Mouse (Mus musculus): Measurements from ENCODE around the gene Dgcr8. TPM values are rescaled to one million over a fixed set of nuclear protein-coding genes. Genes with fewer than 3 reads are reported as not detected.

The Dgcr8 gene
- polyA plus RNA-seq (2014; fragmentation: Illumina TruSeq; extraction: RNeasy Lipid Tissue Mini Kit (QIAGEN cat#74804); ENCODE audit: low replicate concordance) = 23.3 TPM

DNA sequence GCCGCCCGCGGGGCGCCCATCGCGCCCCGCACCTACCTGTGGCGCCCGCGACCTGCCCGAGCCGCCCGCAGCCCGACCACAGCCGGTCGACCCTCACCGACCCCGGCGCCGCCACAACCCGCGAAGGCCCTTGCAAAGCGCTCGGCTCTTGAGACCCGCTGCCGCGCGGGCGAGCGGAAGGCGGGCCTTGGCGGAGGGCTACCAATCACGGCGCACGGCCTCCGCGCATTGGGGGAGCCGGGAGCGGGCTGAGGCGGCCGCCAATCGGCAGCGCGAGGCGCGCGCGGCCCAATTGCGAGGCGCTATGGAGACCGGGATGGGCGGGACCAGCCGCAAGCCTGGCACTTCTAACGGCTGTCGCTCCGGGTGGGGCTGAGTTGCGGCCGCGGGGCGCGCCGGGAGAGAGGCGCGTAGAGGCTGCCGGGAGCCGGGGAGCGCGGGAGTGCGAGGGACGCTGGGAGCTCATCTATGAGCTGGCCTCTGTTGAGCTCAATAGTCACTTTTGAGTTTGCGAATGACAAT lies at the start of gene Dgcr8:
TSS of gene Dgcr8 (minus strand) at position 180 of the 522 bp plus-strand sequence.

DNA sequence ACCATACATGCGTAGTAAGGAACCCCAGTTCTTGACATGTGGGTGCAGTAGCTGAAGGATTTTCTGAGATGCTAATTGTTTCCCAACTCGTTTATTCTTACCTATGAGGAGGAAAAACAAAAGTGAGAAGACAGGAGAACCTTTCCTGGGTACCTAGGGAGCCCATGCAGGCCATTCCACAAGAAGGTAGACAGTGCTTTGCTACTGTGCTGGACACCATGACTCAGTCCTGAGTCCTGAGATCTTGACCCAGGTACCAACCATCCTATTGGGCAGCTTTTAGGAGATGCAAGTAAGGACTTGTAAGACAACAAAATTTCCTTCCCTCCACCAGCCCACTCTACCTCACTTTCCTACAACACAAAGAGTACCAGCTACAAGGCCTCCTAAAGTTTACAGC lies 30.8 kb downstream of the Dgcr8 start, which contains the start of gene Gm49776:
TSS of gene Gm49776 (minus strand) at position 101 of the 400 bp plus-strand sequence.

DNA sequence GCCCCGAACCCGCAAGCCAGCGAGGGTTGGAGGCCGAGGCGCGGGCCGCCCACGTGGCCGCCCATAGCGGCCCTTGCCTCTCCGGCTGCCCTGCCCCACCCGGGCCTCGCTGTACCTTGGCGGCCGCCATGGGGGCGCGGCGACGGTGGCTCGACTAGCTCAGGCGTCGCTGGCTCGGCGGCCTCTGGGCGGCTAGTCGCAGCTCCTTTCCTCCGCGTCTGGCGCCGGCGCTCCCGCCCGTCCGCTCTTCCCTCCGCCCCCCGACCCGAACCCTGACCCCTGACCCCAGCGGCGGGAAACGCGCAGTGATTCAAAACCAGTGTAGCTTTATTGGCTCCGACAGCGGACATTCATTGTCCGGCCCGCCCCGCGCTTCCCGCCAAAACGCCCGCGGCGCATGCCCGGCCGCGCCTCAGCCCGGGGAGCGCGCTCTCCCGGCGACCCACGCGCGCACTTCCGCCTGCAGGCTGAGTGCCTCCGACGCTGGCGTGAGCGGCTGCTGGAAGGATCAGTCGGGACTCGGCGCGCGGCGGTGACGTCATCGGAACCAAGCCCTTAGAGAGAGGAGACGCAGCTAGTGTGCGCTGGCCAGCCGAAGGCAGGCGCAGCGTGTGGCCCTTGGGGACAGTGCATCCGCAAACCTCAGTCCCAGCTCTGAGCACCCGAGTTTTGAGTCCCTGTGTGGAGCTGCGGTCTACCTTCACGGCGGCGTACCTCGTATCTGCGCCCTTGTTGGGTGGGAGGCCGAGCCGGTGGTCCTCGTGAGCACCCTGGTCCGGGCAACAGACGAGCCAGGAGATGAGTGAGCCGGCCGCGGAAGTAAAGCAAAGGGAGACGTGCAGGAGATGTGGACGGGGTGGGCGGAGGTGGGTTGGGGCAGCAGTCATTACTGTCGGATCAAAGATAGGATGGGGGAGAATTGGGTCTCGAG lies 40.3 kb downstream of the Dgcr8 start, which contains the start of the genes Trmt2a and Ranbp1:
TSS of gene Trmt2a (plus strand) at position 247 of the 931 bp plus-strand sequence.
TSS of gene Ranbp1 (minus strand) at position 300 of the 931 bp plus-strand sequence.

DNA sequence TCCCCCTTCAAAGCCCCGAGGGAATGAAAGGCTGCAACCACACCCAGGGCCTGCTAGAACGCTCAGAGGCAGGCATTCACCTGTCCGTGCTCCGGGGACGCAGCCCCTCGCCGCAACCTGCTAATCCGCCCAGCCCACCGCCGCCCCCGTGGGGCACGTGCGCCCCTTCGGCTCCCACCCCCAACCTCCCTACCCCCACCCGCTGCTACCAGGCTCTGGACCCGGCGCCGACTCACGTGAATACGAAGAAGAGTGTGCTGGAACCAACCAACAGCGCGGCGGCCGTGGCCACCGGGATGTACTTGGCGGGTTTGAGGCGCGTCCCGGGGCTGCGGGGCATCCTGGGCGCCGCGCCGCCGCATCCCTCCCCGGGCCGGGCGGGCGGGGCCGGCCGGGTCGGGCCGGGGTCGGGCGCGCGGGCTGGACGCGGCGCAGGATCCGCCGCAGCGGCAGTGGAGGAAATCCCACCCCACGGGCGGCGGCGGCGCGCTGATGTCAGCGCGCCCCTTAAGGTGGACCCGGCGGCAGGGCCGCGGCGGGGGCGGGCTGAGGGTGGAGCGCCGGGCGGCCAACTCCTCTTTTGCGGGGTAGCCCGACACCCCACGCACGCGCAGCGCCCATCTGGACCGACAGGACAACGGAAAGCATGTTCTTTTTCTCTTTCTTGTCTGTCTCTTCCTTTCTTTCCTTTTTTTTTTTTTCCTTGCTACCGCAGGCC lies 54.2 kb downstream of the Dgcr8 start, which contains the start of gene Zdhhc8:
TSS of gene Zdhhc8 (minus strand) at position 466 of the 718 bp plus-strand sequence.

DNA sequence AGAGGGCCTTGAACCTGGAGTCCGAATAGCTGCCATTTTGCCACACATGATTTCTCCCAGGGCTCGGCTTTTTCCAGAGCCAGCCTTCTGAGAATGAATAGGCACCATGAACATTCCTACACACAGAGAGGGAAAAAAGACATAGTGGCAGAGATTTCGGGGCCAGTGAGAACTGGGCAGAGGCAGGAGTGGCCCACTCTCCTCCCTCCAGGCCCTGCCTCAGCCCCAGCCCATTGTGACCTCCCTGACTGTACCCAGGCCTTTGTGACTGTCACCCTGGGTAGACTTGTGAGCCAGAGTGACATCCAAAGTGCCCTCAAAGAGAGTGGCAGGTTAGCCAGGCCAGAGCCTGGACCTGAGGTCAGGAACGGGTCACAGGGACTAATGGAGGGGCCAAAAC lies 71.5 kb downstream of the Dgcr8 start, which contains the start of gene Ccdc188:
TSS of gene Ccdc188 (plus strand) at position 301 of the 400 bp plus-strand sequence.

Other genes with a start within 250 kb of the Dgcr8 start
- 2.7 TPM for gene Dgcr6, start 236.4 kb downstream of the Dgcr8 start, polyA plus RNA-seq (2014; fragmentation: Illumina TruSeq; extraction: RNeasy Lipid Tissue Mini Kit (QIAGEN cat#74804); ENCODE audit: low replicate concordance)
- 0.30 TPM for gene Prodh, start 199.0 kb downstream of the Dgcr8 start, polyA plus RNA-seq (2014; fragmentation: Illumina TruSeq; extraction: RNeasy Lipid Tissue Mini Kit (QIAGEN cat#74804); ENCODE audit: low replicate concordance)
- not detected for gene Rtn4r, start 161.6 kb downstream of the Dgcr8 start, polyA plus RNA-seq (2014; fragmentation: Illumina TruSeq; extraction: RNeasy Lipid Tissue Mini Kit (QIAGEN cat#74804); ENCODE audit: low replicate concordance)
- gene Ccdc188, start 71.4 kb downstream of the Dgcr8 start, polyA plus RNA-seq (2014; fragmentation: Illumina TruSeq; extraction: RNeasy Lipid Tissue Mini Kit (QIAGEN cat#74804); ENCODE audit: low replicate concordance) = not detected
- not detected for gene Zdhhc8, start 54.1 kb downstream of the Dgcr8 start, polyA plus RNA-seq (2014; fragmentation: Illumina TruSeq; extraction: RNeasy Lipid Tissue Mini Kit (QIAGEN cat#74804); ENCODE audit: low replicate concordance)
- 18.5 TPM for gene Trmt2a, start 40.6 kb downstream of the Dgcr8 start, polyA plus RNA-seq (2014; fragmentation: Illumina TruSeq; extraction: RNeasy Lipid Tissue Mini Kit (QIAGEN cat#74804); ENCODE audit: low replicate concordance)
- 84.6 TPM for gene Ranbp1, start 40.5 kb downstream of the Dgcr8 start, polyA plus RNA-seq (2014; fragmentation: Illumina TruSeq; extraction: RNeasy Lipid Tissue Mini Kit (QIAGEN cat#74804); ENCODE audit: low replicate concordance)
- not detected for gene Gm49776, start 30.9 kb downstream of the Dgcr8 start, polyA plus RNA-seq (2014; fragmentation: Illumina TruSeq; extraction: RNeasy Lipid Tissue Mini Kit (QIAGEN cat#74804); ENCODE audit: low replicate concordance)
- gene Tango2, start 58.9 kb upstream of the Dgcr8 start, polyA plus RNA-seq (2014; fragmentation: Illumina TruSeq; extraction: RNeasy Lipid Tissue Mini Kit (QIAGEN cat#74804); ENCODE audit: low replicate concordance) = 8.9 TPM
- gene Arvcf, start 58.9 kb upstream of the Dgcr8 start, polyA plus RNA-seq (2014; fragmentation: Illumina TruSeq; extraction: RNeasy Lipid Tissue Mini Kit (QIAGEN cat#74804); ENCODE audit: low replicate concordance) = not detected
- 1.2 TPM for gene Txnrd2, start 137.1 kb upstream of the Dgcr8 start, polyA plus RNA-seq (2014; fragmentation: Illumina TruSeq; extraction: RNeasy Lipid Tissue Mini Kit (QIAGEN cat#74804); ENCODE audit: low replicate concordance)
- 5.1 TPM for gene Comt, start 137.6 kb upstream of the Dgcr8 start, polyA plus RNA-seq (2014; fragmentation: Illumina TruSeq; extraction: RNeasy Lipid Tissue Mini Kit (QIAGEN cat#74804); ENCODE audit: low replicate concordance)
- gene Gnb1l, start 209.5 kb upstream of the Dgcr8 start, polyA plus RNA-seq (2014; fragmentation: Illumina TruSeq; extraction: RNeasy Lipid Tissue Mini Kit (QIAGEN cat#74804); ENCODE audit: low replicate concordance) = 0.59 TPM
- gene Rtl10, start 209.7 kb upstream of the Dgcr8 start, polyA plus RNA-seq (2014; fragmentation: Illumina TruSeq; extraction: RNeasy Lipid Tissue Mini Kit (QIAGEN cat#74804); ENCODE audit: low replicate concordance) = not detected

Data from small intestine, adult 10 weeks (tissue).